Mouse (Mus musculus): ENCODE measurements at regions not wholly inside any gene's neighbourhood (a gene's known extent, or its start where the extent isn't known, plus 50 kb on each side); places are given as distances from the start of the nearest gene placed in this dataset.

GRCm38 (mm10) chr10:43733618-43734415 is 155.7 kb downstream of the Cd24a start:
- TF ChIP-seq EP300 (IDR thresholded peaks at IDR 0.05; ENCODE audit: low read depth): no peak
- TF ChIP-seq CTCF (IDR thresholded peaks at IDR 0.05; ENCODE audit: low read depth): no peak
